Mouse (Mus musculus): Measurements from ENCODE around the gene Golga7b.
A peak's percentile ranks its signal among the peaks of the same experiment; 100 is the strongest.

The Golga7b gene

DNA sequence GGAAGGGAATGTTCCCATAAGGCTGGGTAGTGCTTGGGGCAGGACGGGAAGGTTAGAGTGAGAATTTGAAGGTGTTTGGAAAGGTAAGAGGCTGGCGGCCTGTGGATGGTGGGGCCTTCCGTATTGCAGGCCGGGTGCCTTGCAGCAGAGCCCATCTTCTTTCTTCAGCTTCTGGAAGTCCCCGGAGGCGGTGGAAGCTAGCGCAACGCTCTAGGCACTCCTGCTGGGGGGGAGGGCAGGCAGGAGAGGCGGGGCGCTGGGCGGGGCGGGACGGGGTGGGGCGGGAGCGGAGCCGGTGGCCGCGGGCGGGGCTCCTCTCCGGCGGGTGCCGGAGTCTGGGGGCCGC, 8.0 kb downstream of the Golga7b start:
- peak; percentile 78 to 88 for DNase-seq

- peak; percentile 78 to 80 for DNase-seq
Observed at GRCm38 (mm10) chr19:42255784-42256610, 8.6 kb downstream of the Golga7b start.

DNA sequence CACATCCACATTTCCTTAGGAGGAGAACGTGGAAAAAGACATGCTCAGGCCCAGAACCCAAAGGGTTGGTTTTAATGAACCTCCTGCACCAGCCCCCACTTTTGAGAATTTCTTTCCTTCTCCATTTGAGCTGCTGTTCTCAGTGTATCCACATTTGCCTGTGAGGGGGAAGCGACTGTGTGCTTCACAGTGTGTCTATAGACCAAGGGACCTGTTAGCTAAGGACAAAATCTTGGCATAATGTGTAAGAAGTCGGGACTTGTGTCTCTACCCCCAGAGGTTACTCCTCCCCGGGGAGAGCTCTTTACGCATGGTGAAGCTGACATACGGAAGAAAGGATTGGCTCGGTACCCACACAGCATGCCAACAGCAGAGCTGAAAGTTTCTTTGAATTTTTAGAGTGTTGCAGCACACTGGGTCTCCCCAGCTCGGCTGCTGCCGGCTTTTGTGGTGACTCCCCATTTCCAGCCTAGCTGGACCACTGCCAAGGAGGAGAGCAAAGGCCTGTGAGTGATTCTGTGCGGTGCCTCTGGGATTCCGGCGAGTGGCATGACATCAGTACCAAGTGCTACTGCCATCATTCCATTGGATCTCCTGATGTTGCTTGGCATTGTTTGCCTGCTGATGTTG, 9.4 kb downstream of the Golga7b start:
- DNase-seq = peak; percentile 85 to 87

DNA sequence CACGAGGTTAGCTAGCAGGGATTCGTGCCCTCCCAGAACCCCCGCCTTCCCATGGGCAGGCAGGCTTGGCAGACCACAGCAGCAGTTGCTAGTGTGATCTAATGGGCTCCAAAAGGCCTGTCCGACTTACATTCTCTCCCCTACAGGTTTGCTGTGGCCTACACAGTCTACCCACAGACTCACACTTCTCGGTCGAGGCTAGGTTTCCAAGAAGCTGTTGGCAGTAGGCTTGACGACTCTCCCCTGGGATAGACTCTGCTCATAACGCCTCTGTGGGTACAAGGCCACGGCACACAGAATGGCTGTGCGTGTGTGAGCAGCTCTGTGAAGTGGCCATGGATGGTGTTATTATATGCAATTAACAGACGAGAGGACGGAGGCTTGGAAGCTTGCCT, 9.9 kb downstream of the Golga7b start:
- DNase-seq = no peak

- peak; percentile 81 to 87 for DNase-seq
Observed at GRCm38 (mm10) chr19:42258031-42258430, 10.7 kb downstream of the Golga7b start.

- peak; percentile 88 to 93 for DNase-seq
Observed at GRCm38 (mm10) chr19:42258596-42258995, 11.2 kb downstream of the Golga7b start.

DNA sequence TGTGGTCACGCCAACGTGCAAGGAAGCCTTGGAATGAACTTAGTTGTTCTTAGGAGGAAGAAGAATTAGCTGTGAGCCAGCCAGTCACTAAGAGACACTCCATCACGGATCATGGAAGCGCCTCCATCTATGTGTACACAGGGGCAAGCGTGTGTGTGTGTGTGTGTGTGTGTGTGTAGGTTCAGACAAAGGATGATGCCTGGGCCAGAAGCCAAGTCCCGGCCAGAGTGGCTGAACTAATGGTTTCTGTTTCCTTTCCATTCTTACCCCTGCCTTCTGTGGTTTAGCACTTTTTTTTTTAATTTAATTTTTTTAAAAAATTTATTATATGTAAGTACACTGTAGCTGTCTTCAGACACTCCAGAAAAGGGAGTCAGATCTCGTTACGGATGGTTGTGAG, 13.1 kb downstream of the Golga7b start:
- DNase-seq = peak; percentile 30 to 64

DNA sequence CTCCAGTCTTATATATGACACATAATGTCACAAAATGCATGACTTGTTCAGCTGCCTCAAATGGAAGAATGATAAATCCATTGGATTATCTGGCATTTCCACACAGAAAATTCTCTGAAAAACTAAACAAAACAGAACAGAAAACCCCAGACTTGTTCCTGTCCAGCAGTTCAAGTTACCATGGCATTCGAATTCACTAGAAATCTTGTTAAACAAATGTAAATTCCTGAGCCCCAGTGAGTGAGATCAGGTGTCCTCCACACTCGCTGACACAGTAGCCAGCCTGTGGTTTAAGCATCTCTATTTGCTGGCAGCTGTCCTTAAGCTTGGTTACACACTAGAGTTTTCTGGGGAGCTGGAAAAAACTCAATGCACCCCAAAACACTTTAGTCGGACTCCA, 16.1 kb downstream of the Golga7b start:
- no peak for DNase-seq

DNA sequence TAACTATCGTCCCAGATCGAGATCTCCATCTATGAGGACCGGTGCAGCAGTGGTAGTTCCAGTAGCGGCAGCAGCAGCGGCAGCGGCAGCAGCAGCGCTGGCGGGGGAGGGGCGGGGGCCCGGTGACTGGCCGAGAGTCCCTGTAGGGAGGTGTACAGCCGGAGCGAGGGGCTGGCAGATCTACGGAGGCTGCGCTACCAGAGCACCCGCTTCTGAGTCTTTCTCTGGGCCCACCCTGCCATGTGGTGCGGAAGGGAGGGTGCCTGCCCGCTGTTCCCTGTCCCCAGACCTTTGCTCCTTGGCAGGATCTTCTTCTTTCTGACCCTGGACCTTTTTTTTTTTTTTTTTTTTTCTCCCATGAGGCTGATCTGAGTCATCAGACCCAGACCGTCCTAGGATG, 21.0 kb downstream of the Golga7b start:
- DNase-seq = peak; percentile 38 to 60

DNA sequence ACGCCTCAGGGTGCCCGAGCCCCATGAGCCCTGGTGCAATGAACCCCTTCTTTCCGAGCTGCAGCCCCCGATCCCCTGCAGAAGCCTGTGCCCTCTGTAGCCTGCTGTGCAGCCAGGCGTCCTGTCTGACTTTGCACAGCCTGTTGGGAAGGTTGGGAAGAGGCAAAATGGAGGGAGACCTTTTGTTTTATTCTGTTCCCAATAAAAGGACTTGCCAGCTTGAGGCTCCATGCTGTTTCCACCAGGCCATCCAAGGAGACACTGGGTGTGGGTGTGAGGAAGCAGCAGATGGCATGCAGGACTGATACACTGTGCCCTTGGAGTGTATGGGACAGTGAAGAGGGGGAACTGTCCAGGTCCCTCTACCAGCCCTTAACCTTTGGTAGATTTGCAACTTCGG, 22.7 kb downstream of the Golga7b start:
- DNase-seq = peak; percentile 74 to 76

- peak in 1 of 2 experiments; percentile 40 for DNase-seq
Observed at GRCm38 (mm10) chr19:42271182-42271581, 23.8 kb downstream of the Golga7b start.

DNA sequence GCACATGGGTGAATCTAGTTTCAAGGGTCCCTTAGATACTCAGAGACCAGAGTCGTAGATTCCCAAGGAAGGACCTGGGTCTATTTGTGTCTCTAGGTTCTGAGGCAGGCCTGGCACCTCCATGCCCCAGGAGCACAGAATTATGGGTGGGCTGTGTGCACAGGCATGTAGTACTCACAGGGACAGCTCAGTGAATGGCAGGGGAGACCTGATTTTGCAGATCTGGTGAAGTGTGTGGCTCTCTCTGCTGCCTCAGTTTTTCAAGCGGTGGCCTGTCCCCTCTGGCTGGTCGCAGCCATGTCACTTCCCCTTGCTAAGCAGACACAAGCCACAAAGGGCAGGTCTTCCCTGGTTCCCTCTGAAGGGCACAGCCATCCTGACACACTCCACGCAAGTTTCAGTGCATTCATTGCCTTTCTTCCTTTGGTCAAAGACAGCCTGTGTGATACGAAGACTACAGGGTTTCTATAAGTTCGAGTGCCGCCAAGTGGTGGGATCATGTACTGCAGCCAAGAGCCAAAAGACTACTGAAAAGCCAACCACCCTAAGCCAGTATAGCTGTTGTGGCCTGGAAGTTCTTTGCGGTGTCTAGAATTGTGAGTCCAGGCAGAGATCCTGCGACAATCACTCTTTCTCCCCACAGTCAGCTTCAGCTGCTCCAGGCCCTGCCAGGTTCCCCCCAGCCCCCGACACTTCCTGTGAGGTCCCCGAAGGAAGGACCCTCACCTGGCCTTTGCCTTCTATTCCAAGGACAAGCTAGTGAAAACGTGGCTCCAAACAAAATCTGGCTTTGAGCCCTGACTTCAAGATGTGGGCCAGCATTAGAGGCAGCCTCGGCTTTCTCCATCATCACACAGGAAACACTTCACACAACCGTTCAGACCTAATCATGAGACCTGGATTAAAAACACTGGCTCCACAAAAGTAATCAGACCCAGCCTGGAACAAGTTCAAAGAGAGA, 24.9 kb downstream of the Golga7b start:
- peak; percentile 94 to 95 for DNase-seq

GRCm38 (mm10) chr19:42277288-42277687, 29.9 kb downstream of the Golga7b start:
- DNase-seq = no peak

DNA sequence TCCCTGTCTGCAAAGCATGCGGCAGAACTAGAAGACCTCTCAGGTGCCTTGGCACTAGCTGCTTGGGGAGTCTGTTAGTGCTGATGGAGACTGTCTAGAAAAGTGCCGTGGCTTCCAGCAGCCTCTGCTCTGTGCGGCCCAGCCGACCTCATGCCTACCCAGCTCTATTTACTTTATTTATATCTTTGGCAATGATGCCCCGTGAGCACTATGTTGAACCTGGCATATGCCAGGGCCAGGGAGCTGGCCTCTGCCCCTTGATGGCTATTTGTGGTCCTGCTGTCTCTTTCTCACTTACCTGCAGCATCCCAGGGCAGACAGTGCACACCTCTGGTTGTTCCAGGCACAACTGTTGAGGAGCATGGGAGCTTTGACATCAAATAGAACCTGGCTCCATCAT, 31.1 kb downstream of the Golga7b start:
- DNase-seq = no peak

DNA sequence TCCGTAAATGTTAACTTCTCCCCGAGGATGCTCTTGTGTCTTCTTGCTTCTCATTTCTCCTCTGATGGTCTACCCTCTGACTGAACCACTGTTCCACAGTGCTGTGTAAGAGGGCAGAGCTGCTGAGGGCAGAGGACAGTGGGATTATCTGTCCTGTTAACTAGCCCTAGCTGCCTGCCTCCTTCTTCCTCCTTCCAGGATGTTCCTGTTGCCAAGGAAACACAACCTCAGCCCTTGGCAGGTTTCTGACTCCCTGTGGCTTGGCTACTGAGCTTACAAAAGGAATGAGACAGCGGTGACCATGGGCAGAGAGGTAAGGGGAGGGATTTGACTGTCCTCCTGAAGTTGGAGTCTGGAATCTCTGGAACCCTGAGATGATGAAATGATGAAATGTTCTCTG, 32.2 kb downstream of the Golga7b start:
- peak in 1 of 2 experiments; percentile 51 for DNase-seq

DNA sequence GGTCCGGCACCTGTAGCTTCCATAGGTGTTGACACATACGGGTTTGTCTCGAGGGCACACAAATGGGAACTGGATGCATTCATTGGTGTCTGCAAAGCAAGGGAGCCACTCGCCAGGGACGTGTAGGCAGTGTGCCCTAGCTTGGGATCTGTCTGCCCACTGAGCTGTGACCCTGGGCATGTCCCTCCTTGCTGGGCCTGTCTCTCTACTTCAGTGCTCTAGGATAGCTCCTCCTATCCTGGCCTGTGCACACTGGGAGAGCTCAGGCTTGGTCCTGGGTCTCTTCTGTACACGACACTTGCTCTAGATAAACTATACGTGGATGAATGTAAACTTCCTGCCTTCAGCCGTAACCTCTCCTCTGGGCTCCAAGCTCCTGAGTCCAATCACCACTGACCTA, 36.8 kb downstream of the Golga7b start:
- no peak for DNase-seq

DNA sequence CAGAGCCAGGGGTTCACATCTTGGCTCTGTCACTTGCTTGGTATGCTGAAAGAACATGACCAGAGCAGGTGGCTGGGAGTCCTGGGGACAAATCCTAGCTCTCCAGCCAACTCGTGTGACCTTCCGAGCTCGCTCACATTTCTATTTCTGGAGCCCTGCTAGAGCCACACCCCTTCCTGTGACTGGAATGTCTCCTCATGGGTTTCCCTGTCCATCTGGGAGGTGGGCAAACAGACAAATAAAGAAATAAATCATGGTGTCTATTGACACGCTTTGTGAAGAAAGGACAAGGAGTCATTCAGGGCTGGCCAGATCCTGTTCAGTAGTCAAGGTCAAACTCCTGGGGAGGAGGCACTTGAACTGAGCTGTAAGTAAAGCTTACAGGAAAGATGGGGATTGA, 41.0 kb downstream of the Golga7b start:
- DNase-seq = peak in 1 of 2 experiments; percentile 48

DNA sequence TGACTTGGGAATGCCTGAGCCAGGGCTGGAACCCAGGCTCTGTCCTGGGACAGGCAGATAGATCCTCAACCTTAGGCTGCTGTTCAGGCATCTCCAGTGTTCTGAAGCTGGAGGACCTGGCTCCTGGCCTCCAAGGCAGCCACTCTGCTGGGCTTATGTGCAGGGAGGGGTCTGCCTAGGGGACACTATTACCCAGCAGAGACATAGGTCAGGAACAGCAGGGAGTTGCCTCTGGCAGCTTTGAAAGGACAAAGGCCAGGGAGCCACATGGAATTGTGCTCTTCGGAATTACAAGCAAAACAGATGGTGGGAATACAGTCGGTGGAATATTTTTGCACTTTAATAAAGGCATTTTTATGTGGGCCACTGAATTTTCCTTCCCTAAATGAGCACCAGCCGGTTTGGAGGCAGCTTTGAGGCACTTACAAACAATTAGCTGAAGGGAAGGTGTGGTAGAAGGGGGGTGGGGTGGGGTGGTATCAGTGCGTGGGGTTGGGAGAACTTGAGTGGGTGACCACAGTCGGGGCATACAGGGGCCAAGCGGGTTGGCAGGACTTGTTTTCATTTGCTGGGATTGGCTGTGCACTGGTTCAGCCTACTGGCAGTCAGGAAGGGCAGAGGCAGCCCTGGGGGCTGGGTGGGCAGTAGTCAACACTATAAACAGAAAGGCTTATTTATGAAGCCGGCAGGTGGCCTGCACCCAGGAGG, 43.7 kb downstream of the Golga7b start:
- DNase-seq = no peak

GRCm38 (mm10) chr19:42292106-42292505, 44.7 kb downstream of the Golga7b start:
- DNase-seq = no peak

- DNase-seq = no peak
Observed at GRCm38 (mm10) chr19:42293216-42293615, 45.8 kb downstream of the Golga7b start.

- DNase-seq = no peak
Observed at GRCm38 (mm10) chr19:42303210-42303813, 55.9 kb downstream of the Golga7b start.

DNA sequence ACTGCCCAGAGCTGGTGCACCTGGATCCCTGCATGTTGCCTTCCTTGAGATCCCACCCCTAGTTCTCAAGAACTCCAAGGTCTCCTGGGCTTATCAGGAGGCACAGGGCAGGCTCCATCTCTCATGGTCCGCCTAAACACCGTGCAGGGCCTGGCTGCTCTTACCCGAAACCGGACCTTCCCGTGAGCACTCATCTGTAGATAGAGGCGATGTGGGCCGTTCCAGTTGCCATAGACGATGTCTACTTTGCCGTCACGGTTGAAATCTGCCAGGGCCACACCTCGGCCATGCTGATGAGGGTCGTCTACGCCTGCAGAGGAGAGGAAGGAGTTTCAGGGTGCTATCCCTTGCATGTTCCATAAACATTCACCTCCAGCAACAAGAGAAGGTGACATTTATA, 57.1 kb downstream of the Golga7b start:
- no peak for DNase-seq
